Comparison of ENCODE assay signal across 15 mouse cellular contexts in genomic region chr13:52083601-52084455, GRCm38 (mm10).
DNase-seq lines count a peak whose midpoint lies in the region; ATAC-seq and TF ChIP-seq lines count a peak whose summit lies in the region.
"Had no signal": no experiment of that assay in that cellular context is flagged by ENCODE, and none has a peak within 500 bp of the region (broad histone marks: within the 10 kb centered on the region; RNA-seq: fewer than 3 reads in every experiment).

No protein-coding gene starts in this region.

- WGBS in limb, embryonic 14.5 days: 76% methylated on average over 9 of the region's 9 CpGs
- WGBS in limb, embryonic 10.5 days: 88% methylated on average over 9 of the region's 9 CpGs

- H3K27me3 ChIP-seq in limb, embryonic 14.5 days (ENCODE audit: control insufficient read depth, insufficient read depth, low read length): no peaks in the 10 kb centered on the region
- H3K27me3 ChIP-seq in limb, embryonic 10.5 days (ENCODE audit: low read depth, poor library complexity, severe bottlenecking): no peaks in the 10 kb centered on the region

- H3K27ac ChIP-seq in limb, embryonic 14.5 days (replicated peaks; ENCODE audit: low read depth, low read length): 0 out of 2 replicates have a peak overlapping the region, but pooled peaks have one; percentile 8
- no peak overlapping the region for H3K27ac ChIP-seq in limb, embryonic 10.5 days

- no peak for DNase-seq in limb, embryonic 14.5 days (ENCODE audit: low spot score)
- no peak for DNase-seq in limb, embryonic 10.5 days (ENCODE audit: low spot score)
- peak; percentile 84 for DNase-seq in Muller cell, postnatal 12 days (ENCODE audit: inconsistent ontology term)
- peak; percentile 46 to 86 for DNase-seq in natural killer cell, adult 2 months (ENCODE audit: low spot score in 2 of 2)
- DNase-seq in thymus, postnatal 10 days (ENCODE audit: low spot score in 2 of 2): peak; percentile 47 to 60
- no peak for DNase-seq in yolk sac, embryonic 10.5 days (ENCODE audit: low spot score)
- no peak for DNase-seq in kidney, adult 8-10 months
- DNase-seq in adrenal gland, adult (ENCODE audit: inconsistent age in 2 of 2, low spot score in 1 of 2): no peak
- DNase-seq: cerebellum, adult 8-10 months; gastrocnemius, postnatal 25 days; heart, postnatal 36 days; kidney, postnatal 14 days; left cerebral cortex, postnatal 4 days had no signal

- ATAC-seq in limb, embryonic 14.5 days (ENCODE audit: low FRiP score, low read depth): no peak
- ATAC-seq: intestine, embryonic 16.5 days had no signal

- TF ChIP-seq POLR2A in limb, embryonic 14.5 days (IDR thresholded peaks at IDR 0.05; ENCODE audit: borderline replicate concordance, extremely low read depth, insufficient read depth, insufficient read length): no peak

- H3K9me3 ChIP-seq in limb, embryonic 14.5 days (ENCODE audit: control insufficient read depth, low read length): no peaks in the 10 kb centered on the region
- no peaks in the 10 kb centered on the region for H3K9me3 ChIP-seq in limb, embryonic 10.5 days (replicated peaks)

- H3K4me1 ChIP-seq in limb, embryonic 14.5 days (ENCODE audit: control insufficient read depth, insufficient read depth, low read length): peaks cover 15% of the 10 kb centered on the region
- peaks cover 20% of the 10 kb centered on the region for H3K4me1 ChIP-seq in limb, embryonic 10.5 days

- no peak overlapping the region for H3K4me2 ChIP-seq in limb, embryonic 14.5 days (replicated peaks; ENCODE audit: low read depth, low read length, severe bottlenecking)
- H3K4me2 ChIP-seq: heart, embryonic 11.5 days had no signal

- no peak overlapping the region for H3K4me3 ChIP-seq in limb, embryonic 14.5 days (replicated peaks; ENCODE audit: low read length)
- H3K4me3 ChIP-seq in limb, embryonic 10.5 days: no peak overlapping the region

- no peaks in the 10 kb centered on the region for H3K36me3 ChIP-seq in limb, embryonic 14.5 days (ENCODE audit: control insufficient read depth, insufficient read depth, low read length)
- H3K36me3 ChIP-seq in limb, embryonic 10.5 days: no peaks in the 10 kb centered on the region

- no peak overlapping the region for H3K9ac ChIP-seq in limb, embryonic 14.5 days (ENCODE audit: low read depth, low read length, severe bottlenecking)

Comparison
In these comparisons a context has a peak if more than half of its experiments do, and no peak if none do; other contexts are left out.
1. DNase-seq: peak in Muller cell, postnatal 12 days (single experiment), natural killer cell, adult 2 months (2 of 2) and thymus, postnatal 10 days (2 of 2); none in limb, embryonic 14.5 days (single experiment), limb, embryonic 10.5 days (single experiment), yolk sac, embryonic 10.5 days (single experiment), kidney, adult 8-10 months (0 of 2) and adrenal gland, adult (0 of 2).